Mouse (Mus musculus) brain, adult 2 months (tissue): ENCODE measurements around the gene Arl4d.

ENCODE experiments used
- DNase-seq: peaks from one replicate; pipeline ENCODE4 v3.0.0; 2011; ENCODE audit warnings: low read depth, low spot score

Gene Arl4d

GRCm38 (mm10) chr11:101714012-101714411, 48.7 kb downstream of the Arl4d start:
- no peak for DNase-seq
